Mouse (Mus musculus): ENCODE measurements at regions not wholly inside any gene's neighbourhood (a gene's known extent, or its start where the extent isn't known, plus 50 kb on each side); places are given as distances from the start of the nearest gene placed in this dataset.

DNA sequence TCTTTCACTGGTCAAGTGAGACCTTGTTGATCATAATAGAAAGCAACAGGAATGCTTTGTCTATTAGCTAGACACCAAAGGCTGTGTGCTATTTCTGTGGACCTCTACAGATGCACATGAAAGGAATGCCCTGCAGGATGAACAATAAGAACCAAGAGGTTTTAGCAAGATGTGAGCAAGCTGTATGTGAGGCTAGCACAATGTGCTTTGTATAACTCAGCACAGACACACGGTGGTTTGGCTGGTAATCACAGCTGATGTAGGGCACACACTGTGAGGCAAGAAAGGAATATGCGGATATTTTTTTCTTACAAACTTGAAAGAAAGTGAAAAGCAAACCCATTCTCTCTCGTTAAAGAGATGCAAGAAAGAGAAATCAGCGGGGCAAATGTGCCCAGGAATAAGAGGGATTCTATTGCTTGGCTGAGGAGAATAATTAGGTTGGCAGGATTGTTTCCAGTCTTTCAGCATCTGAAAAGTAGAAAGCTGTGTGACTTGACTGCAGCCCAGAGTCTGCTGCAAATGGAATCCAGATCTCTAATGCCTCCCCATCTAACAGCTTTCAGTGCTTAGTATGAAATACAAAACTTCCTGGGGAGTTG is 2476.1 kb upstream of the Gm6569 start:
- DNase-seq (ENCODE audit: low read depth, low spot score), result no peak

DNA sequence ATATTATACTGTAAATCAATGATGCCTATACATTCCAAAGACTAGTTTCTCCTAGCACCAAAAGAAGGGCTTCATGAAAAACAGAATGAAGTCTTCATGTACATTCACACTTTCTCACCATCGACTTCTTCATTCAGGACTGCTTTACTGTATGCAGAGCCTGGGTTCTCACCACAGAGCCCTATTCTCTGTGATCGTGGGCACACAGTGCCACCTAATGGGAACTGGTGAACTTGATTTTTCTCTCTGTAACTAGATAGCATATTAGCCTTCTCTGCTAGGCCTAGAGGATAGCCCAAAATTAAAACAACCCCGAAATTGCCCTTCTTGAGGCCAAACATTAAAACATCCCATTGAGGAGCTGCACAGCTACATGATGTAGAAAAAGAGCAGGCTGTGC is 2458.6 kb upstream of the Gm6569 start:
- DNase-seq (ENCODE audit: low read depth, low spot score), result peak; percentile 11

Measured in embryo, embryonic 11.5 days (tissue).